Mouse (Mus musculus) CD4-positive helper T cell, adult 2 months (primary cell): ENCODE data around the gene Fut8.
A peak's percentile ranks its signal among the peaks of the same experiment; 100 is the strongest.

ENCODE experiments used
- DNase-seq: peaks from one replicate; pipeline ENCODE4 v3.0.0-alpha.2; 2012; ENCODE audit warnings: low read depth, missing footprints, low spot score

The Fut8 gene

DNA sequence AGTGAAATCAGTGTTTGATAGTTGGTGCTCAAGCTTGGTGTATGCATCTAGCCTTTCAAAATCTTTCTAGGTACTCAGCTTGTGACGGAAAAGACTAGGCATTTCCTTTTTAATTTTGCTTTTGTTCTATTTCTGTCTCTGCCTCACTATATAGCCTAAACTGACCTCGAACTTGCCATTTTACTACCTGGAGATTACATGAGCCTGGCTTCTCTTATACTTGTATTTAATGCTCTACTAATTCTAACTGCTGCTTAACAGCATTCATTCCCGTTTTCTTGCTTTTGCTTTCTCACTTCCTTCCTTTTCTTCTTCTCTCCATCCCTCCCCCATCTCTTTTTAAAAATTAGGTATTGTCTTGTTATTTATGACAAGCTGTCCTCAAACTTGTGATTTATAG lies 67.6 kb downstream of the Fut8 start:
- no peak for DNase-seq

DNA sequence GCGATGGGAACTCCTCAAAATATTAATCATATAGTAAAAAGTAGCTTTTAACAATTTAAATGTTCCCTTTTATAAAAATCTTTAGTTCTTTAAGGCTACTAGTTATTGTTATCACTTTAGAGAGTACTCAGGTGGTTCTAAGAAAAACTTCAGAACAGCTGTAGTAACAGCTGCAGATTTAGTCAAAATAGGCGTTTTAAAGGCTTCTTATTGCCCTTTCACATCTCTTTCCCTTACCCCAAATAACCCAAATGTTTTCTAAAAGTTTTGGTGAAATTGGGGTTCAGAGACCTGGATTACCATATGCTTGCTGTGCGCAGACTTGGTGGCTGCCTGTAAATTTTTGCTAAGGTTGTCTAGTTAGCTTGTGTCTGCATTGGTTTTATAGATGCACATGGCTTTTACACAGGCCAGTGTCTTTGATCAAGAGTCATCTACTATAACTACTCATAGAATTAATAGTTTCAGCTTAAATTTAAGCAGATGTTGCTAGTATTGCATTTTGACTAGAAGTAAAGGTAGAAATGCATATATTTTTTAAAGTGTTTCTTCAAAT lies 68.9 kb downstream of the Fut8 start:
- DNase-seq = no peak

DNA sequence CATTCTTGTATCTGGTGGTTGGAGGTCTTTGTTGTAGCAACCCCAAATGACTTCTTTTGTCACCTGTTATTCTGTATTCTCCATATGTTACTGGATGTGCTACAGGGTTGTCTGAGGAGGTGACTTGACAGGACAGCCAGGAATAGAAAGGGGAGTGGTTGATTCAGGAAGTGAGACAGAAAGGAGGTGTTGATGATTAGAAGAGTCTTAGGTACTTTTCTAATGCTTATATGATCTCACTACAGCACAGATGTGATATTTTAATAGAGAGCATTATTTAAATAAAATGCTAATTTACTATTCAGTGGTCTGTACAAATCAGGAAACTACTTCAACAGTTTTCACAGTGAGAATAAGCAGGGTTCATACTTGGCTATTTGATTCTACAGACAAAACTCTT lies 71.6 kb downstream of the Fut8 start:
- DNase-seq = no peak

DNA sequence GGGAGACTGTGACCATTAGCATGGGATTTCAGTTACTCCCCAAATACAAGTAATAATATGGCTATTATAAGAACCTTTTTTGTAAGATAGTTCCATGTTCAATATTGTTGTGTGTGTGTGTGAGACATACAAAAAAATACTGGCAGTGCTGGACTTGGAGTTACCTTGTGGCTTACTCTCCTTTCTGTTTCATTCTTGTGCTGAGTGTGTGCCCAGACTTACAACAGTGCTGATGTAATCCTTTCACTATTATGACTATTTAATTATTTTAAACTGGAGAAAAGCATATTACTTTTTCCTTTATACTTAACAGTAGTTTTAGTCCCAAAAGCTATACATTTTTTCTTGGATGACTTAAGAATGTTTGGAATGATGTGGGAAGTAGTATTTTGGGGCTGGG lies 75.6 kb downstream of the Fut8 start:
- no peak for DNase-seq

DNA sequence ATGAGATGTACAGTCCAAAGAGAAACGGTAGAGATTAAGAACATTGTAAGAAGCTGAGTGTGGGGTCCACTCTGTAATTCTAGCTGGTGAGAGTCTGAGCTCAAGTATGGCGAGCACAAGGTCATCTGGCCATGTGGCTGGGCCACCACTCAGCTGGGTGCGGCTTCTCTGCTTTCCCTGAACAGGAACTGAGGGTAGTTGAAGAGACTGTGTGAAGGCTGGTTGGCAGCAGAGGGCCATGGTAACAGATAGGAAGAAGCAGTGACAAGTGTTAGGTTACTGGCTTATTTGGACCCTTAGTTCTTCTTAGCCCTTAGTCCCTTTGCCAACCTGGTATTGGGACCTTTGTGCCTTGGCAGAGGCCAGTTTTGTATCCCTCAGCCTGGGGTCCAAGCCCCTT lies 86.2 kb downstream of the Fut8 start:
- no peak for DNase-seq

DNA sequence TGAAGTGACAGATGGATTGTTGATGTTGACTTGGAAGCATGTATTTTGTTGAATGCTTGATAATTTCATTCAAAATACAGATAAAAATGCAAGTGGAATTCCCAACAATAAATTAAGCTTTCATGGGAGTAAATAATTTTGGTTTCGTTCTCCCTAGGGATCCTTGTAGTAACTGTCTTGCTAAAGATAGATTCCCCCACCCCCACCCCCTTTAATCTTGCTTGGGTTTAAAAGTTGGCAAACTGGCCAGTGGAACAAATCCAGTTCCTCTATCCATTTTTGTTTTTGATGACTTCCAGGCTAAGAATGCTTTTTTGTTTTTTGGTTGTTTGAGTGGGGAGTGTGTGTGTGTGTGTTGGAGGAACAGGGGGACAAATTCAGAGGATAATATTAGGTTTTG lies 108.6 kb downstream of the Fut8 start:
- no peak for DNase-seq

DNA sequence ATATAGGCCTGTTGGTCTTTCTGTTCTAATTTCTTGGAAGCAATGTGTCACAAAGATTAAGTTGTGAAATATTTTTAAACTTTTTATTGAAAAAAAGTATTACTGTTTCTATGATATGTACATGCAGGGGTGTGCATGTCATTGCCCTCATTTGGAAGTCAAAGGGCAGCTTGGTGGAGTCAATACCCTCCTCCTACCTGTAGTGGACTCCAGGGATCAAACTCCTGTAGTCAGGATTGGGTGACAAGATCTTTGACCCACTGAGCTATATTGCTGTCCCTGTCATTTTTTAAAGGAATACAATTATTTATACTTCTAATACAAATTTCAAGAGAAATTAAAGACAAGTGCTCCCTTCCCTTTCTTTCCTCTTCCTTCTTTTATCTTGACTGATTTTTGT lies 111.6 kb downstream of the Fut8 start:
- no peak for DNase-seq

DNA sequence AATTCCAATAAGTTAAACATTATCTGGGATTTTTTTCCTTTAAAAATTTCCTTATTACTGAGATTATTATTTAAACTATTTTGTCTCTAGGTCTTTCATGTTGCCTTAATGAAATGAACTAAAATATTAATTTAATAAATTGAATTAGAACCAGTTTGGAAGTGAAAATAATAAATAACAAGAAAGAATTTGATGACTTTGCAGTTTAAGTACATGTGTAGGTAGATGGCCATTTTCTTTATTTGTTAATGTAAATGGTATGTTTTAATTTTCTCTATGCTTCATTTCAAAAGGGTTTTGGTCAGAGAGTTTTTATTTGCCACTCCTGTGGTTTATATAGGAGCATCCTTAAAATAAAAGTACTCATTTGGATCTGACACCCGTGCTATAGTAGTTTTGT lies 177.8 kb downstream of the Fut8 start:
- DNase-seq = no peak

DNA sequence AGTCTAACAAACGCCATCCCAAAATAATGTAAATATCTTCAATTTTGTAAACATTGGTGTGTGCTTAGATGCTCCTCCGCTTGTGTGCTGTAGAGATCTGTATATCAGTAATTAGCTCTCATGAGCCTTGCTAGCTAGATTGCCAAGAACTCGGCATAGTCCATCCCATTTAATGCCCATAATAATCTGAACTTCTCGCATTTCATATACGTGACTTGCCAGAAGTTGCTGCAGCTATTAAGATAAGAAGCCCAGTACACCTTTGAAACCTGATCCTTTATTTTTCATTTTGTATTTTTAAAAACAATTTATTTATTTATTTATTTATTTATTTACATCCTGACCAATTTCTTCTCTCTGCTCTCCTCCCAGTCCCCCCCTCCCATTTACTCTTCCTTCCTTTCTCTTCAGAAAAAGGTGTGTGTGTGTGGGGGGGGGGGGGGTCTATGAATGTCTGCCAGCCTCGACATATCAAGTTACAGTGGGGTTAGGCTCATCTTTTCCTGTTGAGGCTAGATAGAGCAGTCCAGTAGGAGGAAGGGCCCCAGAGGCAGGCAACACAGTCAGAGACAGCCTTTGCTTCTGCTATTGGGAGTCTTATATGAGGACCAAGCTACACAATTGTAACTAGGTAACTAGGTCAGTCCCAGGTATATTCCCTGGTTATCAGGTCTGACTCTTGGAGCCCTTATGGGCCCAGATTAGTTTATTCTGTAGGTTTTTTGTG lies 183.9 kb downstream of the Fut8 start:
- no peak for DNase-seq

DNA sequence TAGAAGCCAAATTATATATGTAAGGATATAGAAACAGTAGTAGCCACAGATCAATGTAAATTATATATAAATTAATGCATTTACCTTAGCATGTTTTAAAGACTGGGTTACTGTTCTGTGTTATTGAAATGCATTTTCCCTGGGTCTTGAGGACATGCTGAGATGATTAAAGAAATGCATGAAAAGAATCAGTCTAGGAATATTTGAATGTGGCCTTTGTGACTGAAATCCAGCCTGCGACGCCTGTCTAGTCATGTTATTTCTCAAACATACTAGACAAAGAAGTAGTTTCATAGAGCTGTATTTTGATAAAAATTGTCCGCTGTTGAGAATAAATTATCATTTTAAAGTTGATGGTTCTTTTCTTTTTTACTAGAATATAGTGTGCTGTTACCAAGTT lies 188.2 kb downstream of the Fut8 start:
- no peak for DNase-seq

DNA sequence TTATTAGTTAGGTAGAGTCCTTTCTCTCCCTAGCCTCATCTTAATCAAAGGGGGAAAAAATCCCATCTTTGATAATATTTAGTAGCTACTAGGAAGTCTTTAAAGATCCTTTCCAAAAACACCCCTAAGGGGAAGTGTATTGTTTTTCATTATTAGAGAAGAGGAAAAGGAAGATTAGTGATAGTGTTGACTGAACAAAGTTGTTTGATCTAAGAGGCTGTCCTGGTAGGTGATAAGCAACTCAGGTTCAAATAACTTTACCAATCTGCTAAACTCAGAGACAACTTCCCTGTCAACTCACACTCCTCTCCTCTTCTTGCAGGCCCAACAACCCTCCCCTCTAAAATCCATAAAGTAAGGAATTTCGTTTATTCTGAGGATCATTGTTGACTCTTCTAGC lies 190.2 kb downstream of the Fut8 start:
- DNase-seq = no peak

DNA sequence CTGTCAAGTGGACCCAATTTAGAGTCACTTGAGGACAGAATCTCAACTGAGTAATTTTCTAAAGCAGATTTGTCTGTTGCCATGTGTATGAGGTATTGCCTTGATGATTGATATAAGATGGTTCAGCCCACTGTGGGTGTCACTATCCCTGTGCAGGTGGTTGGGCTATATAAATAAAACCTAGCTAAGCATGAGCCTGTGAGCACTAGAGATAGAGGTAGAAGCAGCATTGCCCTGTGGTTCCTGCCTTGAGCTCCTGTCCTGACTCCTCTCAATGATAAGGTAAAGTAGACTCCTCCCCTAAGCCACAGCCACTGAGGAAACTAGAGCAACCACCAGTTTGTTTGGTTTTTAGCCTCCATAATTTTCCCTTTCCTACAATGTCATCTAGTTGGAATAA lies 191.5 kb downstream of the Fut8 start:
- DNase-seq = no peak

DNA sequence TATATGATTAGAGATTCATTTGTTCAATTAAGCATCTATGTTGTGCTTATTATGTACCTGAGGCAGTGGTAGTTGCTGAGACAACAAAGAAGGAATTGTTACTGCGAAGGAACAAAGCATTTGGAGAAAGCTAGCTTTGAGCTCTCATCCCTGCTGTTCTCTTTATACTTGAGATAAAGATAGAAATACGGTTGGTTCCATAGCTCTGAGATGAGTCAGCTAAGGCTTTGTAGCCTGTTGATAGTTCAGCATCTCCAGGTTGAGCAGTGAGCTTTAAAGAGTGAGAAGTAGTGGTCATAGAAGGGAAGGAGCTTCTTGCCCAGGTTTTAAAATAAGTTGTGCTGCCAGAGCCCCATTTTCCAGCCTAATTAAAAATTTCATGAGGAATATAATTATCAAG lies 198.8 kb downstream of the Fut8 start:
- no peak for DNase-seq

DNA sequence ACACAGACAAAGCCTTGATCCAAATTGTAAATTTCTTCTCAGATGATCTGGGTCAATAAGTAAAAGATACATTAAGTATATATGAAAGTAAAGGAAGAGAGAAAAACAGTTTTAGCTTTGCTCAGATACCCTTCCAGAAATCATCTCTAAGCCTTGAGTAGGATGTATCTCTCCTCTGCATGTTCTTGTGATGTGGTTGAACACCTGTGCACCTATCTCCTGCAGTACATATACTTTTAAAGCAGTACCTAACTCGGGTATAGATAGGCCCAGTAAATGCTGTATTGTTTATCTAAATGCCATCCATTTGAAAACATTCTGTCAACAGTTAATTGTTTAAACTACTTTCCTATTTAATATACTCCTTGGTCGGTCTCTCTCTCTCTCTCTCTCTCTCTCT lies 212.9 kb downstream of the Fut8 start:
- peak; percentile 15 for DNase-seq

DNA sequence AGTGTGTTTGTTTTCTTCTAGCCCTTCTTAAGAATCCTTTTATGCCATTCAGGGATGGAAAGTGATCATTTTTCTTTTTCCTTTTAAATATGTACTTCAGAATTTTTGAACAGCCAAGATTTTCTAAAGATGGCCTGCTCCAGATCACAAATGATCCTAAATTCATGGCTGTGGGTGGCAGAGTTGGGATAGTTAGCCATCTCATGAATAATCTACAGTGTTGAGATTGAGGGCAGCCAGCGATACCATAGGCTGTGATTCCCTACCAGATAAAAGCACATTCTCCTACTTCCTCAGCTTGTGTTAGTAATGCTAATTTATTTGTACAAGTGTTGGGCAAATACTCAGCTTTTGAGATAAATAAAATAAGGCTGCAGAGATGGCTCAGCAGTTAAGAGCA lies 228.3 kb downstream of the Fut8 start:
- DNase-seq = no peak

DNA sequence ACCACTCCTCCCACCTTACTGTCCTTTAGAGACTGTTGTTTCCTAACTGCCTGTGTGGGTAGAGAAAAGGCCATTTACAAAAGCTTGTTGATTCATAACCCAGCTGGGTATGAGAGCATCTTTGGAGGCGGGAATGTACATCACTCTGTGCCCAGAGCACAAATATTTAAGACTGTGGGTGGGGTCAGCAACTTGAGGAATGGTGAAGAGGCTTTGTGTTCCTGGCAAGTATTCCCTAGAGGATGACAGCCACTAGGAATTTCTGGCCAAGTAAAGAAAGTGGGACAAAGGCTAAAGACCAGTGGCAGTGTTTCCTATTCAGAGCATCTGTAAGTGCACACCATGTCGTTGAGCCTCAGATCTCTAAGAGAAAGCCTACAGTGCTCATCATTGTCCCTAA lies 242.0 kb downstream of the Fut8 start:
- DNase-seq = no peak

DNA sequence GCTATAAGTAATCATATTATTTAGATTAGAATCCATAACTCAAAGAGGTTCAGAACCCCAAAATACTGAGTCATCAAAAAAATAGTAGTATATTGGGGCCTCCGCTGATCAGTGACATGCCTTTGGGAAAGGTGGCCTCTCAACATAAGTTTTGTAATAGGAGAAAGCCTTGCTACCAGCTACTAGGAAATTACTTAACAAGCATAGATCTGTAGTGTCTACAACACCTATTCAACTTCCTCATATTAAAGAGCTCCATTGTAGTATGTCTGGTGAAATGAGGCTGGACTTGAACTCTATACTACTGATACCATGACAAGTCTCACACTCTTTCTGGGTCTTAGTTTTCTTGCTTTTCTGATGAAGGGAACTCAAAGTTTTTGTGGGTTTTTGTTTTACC lies 243.2 kb downstream of the Fut8 start:
- no peak for DNase-seq

DNA sequence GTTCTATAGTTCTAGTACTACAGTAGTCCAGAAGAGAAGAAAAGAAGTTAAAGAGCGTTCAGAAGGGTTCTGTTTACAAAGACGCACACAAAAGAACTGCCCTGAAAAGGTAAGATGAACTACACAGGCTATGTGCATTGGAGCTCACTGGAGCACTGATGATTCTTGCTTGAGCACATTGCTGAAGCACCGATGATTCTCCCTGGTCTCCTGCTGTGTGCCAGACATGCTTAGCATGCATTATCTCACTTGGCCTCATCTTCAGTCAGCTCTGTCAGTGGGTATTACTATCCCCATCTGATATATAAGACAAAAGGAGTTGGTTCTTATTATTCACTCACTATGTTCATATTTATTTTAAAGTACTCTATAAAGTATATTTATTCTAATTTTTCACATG lies 243.9 kb downstream of the Fut8 start:
- DNase-seq = no peak

DNA sequence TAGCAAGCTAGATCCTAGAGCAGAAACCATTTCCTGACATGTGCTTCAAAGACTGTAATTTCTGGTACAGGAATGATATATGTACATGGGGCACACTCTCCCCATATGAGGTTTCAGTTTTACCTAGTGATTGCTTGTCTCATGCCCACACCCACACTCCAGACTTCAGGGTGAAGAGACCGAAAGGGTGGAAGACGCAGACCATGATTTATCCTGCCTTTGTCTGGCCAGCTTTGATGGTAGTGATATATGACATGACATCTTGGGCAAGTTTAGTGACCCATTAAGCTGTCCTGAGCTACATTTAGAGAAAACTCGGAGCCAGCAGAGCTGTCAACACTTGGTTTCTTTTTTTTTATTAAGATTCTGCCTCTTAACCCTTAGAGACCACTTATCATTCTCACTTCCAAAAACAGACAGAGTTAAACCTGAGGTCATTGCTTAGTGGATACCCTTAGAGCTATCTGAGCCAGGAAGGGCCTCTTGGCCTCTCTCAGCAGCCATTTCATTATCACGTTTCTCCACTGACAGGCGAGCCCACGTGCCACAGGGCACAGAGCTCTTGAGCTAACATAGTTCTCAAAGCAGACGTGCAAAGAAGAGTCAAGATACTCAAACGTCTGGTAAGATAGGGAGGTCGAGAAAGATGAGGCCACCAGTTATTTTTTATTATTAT lies 245.4 kb downstream of the Fut8 start:
- no peak for DNase-seq

DNA sequence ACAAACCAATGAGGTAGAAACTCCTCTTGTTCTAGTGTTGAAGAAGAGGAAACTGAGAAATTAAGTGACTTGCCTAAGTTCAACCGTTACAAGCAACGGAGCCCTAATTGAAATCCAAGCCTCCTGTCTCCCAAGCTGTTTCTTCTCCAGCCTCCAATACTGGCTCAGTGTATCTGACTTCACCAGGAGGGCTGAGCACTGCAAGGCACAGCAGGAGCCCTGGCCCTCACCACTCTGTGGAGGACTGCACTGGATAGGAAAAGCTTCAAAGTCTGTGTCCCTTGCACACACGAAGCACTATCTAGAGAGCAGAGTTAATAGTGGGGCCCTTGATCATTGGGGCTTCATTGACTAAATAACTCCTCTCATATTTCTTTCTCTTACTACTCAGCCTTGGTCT lies 246.8 kb downstream of the Fut8 start:
- DNase-seq = no peak

DNA sequence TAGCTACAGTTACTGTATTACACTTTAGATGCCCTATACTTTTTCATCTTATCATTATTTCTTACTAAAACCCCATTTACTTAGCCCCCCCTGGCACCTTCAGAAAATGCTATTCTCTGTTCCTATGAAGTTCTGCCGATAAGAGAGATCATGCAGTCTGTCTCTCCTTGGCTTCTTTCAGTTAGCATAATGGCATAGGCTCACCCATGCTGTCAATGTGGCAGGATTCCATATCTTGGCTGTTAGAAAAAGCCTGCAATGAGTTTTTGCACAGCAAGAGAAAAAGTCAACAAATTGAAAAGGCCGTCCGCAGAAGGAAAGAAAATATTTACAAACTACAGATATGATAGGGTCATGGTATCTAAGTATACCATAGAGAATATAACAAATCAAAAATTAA lies 253.6 kb downstream of the Fut8 start:
- no peak for DNase-seq

DNA sequence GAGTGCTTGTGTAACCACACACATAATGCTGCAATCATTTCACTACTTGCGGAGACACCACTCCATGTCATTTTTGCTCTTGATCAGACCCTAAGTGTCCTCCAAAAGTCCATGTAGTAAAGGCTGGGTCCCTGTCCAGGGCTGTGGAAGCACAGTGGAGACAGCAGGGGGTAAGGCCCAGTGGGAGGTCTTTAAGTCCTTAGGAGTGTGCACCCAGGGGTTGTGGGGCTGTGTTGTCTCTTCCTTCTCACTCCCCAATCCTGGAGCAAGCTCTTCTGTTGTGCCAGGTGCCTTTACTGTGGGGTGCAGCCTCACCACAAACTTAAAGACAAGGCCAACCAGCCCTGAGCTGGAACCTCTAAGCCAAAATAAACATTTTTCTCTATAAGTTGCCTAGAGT lies 257.9 kb downstream of the Fut8 start:
- no peak for DNase-seq

DNA sequence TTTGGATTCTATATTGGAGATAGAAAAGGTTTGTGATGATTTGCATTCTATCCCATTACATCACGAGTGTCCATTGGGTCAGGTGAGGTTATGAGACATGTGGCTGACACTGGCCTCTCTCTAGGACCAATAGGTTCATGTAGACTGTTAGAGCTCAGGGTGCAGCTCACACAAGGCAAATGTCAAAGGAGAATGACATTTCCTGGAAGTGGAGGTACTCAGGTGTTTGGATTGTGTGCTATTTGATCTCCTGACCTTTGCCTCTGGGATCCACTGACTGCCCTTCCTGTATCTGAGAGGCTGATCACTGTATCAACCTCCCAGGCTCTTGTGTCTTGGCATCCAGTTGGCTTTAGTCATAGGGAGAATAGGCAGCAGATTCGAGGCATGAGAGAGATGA lies 260.2 kb downstream of the Fut8 start:
- DNase-seq = no peak
